Mouse (Mus musculus) testis, adult 2 months (tissue): Measurements from ENCODE around the gene Tarsl2.

Experiments used
- CTCF ChIP-seq: fragments of 200-500 bp; IDR thresholded peaks from 2 replicates; pipeline ENCODE4 v1.5.1; 2012; ENCODE audit warnings: low read depth, mild to moderate bottlenecking, inconsistent platforms, low read length, moderate library complexity; ENCODE audit not compliant: control insufficient read depth, insufficient read depth, insufficient replicate concordance
- POLR2A ChIP-seq: fragments of 200-500 bp; IDR thresholded peaks from 2 replicates; pipeline ENCODE4 v1.6.1; 2012; ENCODE audit warnings: low read depth, mild to moderate bottlenecking, inconsistent platforms, low read length, moderate library complexity; ENCODE audit not compliant: control insufficient read depth

GRCm38 (mm10) chr7:65691929-65692605, 47.4 kb downstream of the Tarsl2 start:
- TF ChIP-seq CTCF (no peak), POLR2A (no peak)
